ENCODE assay signal across 13 mouse cellular contexts in the genomic region with DNA sequence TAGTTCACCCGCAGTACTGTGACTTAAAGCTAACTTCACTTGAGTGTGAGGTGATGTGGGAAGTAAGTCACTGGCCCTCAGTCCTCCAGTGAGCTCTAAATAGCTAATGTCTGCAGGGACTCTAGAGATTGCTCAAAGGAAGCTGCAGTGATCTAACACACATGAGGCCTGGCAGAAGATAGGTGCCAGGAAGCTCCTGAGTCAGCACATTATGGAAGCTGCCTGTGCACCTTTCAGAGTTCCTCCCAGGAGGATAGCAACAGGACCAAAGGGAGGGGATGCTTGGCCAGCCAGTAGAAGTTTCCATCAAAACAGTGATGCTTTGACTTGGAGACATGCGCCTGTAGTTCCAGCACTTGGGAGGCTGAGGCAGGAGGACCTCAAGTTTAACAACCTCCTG.
DNase-seq lines count a peak whose midpoint lies in the region; ATAC-seq and TF ChIP-seq lines count a peak whose summit lies in the region.
"Had no signal": no experiment of that assay in that cellular context is flagged by ENCODE, and none has a peak within 500 bp of the region (broad histone marks: within the 10 kb centered on the region; RNA-seq: fewer than 3 reads in every experiment).

No protein-coding gene starts in this region.

- no peaks in the 10 kb centered on the region for H3K9me3 ChIP-seq in ES-E14 (ENCODE audit: control insufficient read depth, insufficient read depth, low read depth, low read length)
- H3K9me3 ChIP-seq in liver, postnatal 0 days (ENCODE audit: low read length): no peaks in the 10 kb centered on the region
- H3K9me3 ChIP-seq: kidney, embryonic 15.5 days; limb, embryonic 12.5 days had no signal

- H3K36me3 ChIP-seq in kidney, adult 2 months (ENCODE audit: control insufficient read depth, insufficient read depth, low read length): no peaks in the 10 kb centered on the region; the same call in 1 of the 2 replicates
- peaks cover 28% of the 10 kb centered on the region for H3K36me3 ChIP-seq in ES-E14 (ENCODE audit: control insufficient read depth, insufficient read depth, low read length, poor library complexity, severe bottlenecking)
- peaks cover 35% of the 10 kb centered on the region for H3K36me3 ChIP-seq in liver, postnatal 0 days (replicated peaks; ENCODE audit: insufficient read depth, low read length)

- 0 out of 2 replicates have a peak overlapping the region, but pooled peaks have one; percentile 20 for H3K27ac ChIP-seq in kidney, adult 2 months (ENCODE audit: insufficient read depth, low read depth, low read length)
- H3K27ac ChIP-seq in ES-E14 (ENCODE audit: insufficient read depth, low read depth, low read length, poor library complexity, severe bottlenecking): no peak overlapping the region
- H3K27ac ChIP-seq in liver, postnatal 0 days (ENCODE audit: low read depth): 0 out of 2 replicates have a peak overlapping the region, but pooled peaks have one; percentile 40
- H3K27ac ChIP-seq: hindbrain, postnatal 0 days; kidney, embryonic 15.5 days; limb, embryonic 12.5 days had no signal

- intact Hi-C loops in gastrocnemius, postnatal 14 days (cut with DNase I; ENCODE audit: low total_unique reads): no loop called here

- 91% methylated on average over 2 of the region's 2 CpGs for whole genome bisulfite sequencing in kidney, adult 2 months
- WGBS in liver, postnatal 0 days (ENCODE audit: insufficient replicate concordance): 63% methylated on average over 2 of the region's 2 CpGs

- no peak for TF ChIP-seq EP300 in liver, postnatal 0 days (IDR thresholded peaks at IDR 0.05; ENCODE audit: low read depth)

- in situ Hi-C loops in ES-E14 (cut with MboI; ENCODE audit: low sequenced_read_pairs in 2 of 2, unreplicated experiment in 2 of 2): loop anchor here in 1 of 2 experiments (25.0 kb wide), 1 partner anchor 182 kb away; no protein-coding TSS in a partner anchor

- TF ChIP-seq CTCF in kidney, adult 2 months (conservative IDR thresholded peaks at IDR 0.05; ENCODE audit: insufficient read depth, insufficient read length, low read depth, low read length): no peak
- no peak for TF ChIP-seq CTCF in liver, postnatal 0 days (IDR thresholded peaks at IDR 0.05; ENCODE audit: low read depth)

- no peak overlapping the region for H3K4me3 ChIP-seq in kidney, adult 2 months (ENCODE audit: insufficient read depth, low read depth, low read length)
- no peak overlapping the region for H3K4me3 ChIP-seq in ES-E14 (ENCODE audit: insufficient read depth in 1 of 2, low read depth in 1 of 2, low read length in 2 of 2, poor library complexity in 1 of 2, severe bottlenecking in 1 of 2)
- no peak overlapping the region for H3K4me3 ChIP-seq in liver, postnatal 0 days (ENCODE audit: low read depth, low read length)
- H3K4me3 ChIP-seq: erythroblast, embryonic 14.5 days; kidney, embryonic 15.5 days; limb, embryonic 12.5 days had no signal

- no peaks in the 10 kb centered on the region for H3K27me3 ChIP-seq in kidney, adult 2 months (replicated peaks; ENCODE audit: control insufficient read depth, insufficient read depth, low read length)
- H3K27me3 ChIP-seq in liver, postnatal 0 days (ENCODE audit: insufficient read depth, low read length): no peaks in the 10 kb centered on the region
- H3K27me3 ChIP-seq: kidney, embryonic 15.5 days; limb, embryonic 12.5 days had no signal

- ATAC-seq in frontal cortex, adult (ENCODE audit: low TSS enrichment): peak; percentile 20
- ATAC-seq in liver, postnatal 0 days: peak; percentile 22
- ATAC-seq: hindbrain, postnatal 0 days had no signal

- no peak overlapping the region for H3K9ac ChIP-seq in ES-E14 (ENCODE audit: insufficient read depth, low read depth, low read length, poor library complexity, severe bottlenecking)
- no peak overlapping the region for H3K9ac ChIP-seq in liver, postnatal 0 days (replicated peaks)
- H3K9ac ChIP-seq: kidney, embryonic 15.5 days; limb, embryonic 12.5 days had no signal

- DNase-seq in frontal cortex, postnatal 25 days (ENCODE audit: low spot score in 2 of 2): no peak
- no peak for DNase-seq in kidney, adult 2 months
- no peak for DNase-seq in kidney, postnatal 14 days
- no peak for DNase-seq in ES-E14 (ENCODE audit: low read depth, low spot score)
- no peak for DNase-seq in liver, postnatal 0 days
- DNase-seq in lung, postnatal 14 days: no peak
- DNase-seq in gastrocnemius, postnatal 14 days: no peak
- DNase-seq: cerebellum, postnatal 36 days had no signal

- no peak for TF ChIP-seq POLR2A in kidney, adult 2 months (IDR thresholded peaks at IDR 0.05; ENCODE audit: low read depth, low read length)

- no peak overlapping the region for H3K4me2 ChIP-seq in liver, postnatal 0 days (ENCODE audit: low read depth, low read length)
- H3K4me2 ChIP-seq: kidney, embryonic 15.5 days; limb, embryonic 12.5 days had no signal

- no peaks in the 10 kb centered on the region for H3K4me1 ChIP-seq in kidney, adult 2 months (ENCODE audit: control insufficient read depth, insufficient read depth, low read length)
- H3K4me1 ChIP-seq in ES-E14 (ENCODE audit: control insufficient read depth in 2 of 2, insufficient read depth in 2 of 2, low read length in 2 of 2, poor library complexity in 1 of 2): no peaks in the 10 kb centered on the region
- peaks cover 6% of the 10 kb centered on the region; the same call in 1 of the 2 replicates for H3K4me1 ChIP-seq in liver, postnatal 0 days (ENCODE audit: insufficient read depth)
- H3K4me1 ChIP-seq: kidney, embryonic 15.5 days; limb, embryonic 12.5 days had no signal

TF ChIP-seq in ES-E14, 5 proteins besides CTCF, POLR2A, EP300 and RAD21:
- TF ChIP-seq HCFC1 (IDR thresholded peaks at IDR 0.05; ENCODE audit: borderline replicate concordance, insufficient read depth, low read length) (no peak), MAFK (IDR thresholded peaks at IDR 0.05; ENCODE audit: insufficient read depth, low read depth, low read length) (0 out of 2 replicates have a peak, but pooled peaks have one; percentile 31)
TF ChIP-seq in ES-E14: peak in this region for 1.
